Mouse (Mus musculus) frontal cortex, postnatal 14 days (tissue): ENCODE data around the gene Gm49396.

Experiments used
- DNase-seq, 2 experiments: peaks; one replicate each; pipeline ENCODE4 v3.0.0; 2022; ENCODE audit warnings: low spot score in 2 of 2

Gene Gm49396

GRCm38 (mm10) chr7:30610043-30610442, 46.9 kb downstream of the Gm49396 start:
- DNase-seq, result no peak

GRCm38 (mm10) chr7:30612654-30613402, 49.7 kb downstream of the Gm49396 start, which contains the start of gene Upk1a:
Upk1a (minus strand) TSS chr7:30612847.
- no peak for DNase-seq

- DNase-seq, result peak in 1 of 2 experiments; percentile 51
These were observed 50.5 kb downstream of the Gm49396 start for GRCm38 (mm10) chr7:30613529-30614112.

GRCm38 (mm10) chr7:30614454-30614853, 51.3 kb downstream of the Gm49396 start:
- DNase-seq, result no peak

GRCm38 (mm10) chr7:30615049-30615760, 52.1 kb downstream of the Gm49396 start:
- no peak for DNase-seq
